ENCODE assay signal across 9 mouse cellular contexts in genomic region chr5:111674976-111675672, GRCm38 (mm10). TPM values are rescaled to one million over a fixed set of nuclear protein-coding genes. Genes with fewer than 3 reads are reported as not detected.
A peak's percentile ranks its signal among the peaks of the same experiment; 100 is the strongest.
DNase-seq lines count a peak whose midpoint lies in the region; ATAC-seq and TF ChIP-seq lines count a peak whose summit lies in the region.
"Had no signal": no experiment of that assay in that cellular context is flagged by ENCODE, and none has a peak within 500 bp of the region (broad histone marks: within the 10 kb centered on the region; RNA-seq: fewer than 3 reads in every experiment).

No protein-coding gene starts in this region.

- no peak overlapping the region for H3K4me2 ChIP-seq in lung, embryonic 14.5 days
- H3K4me2 ChIP-seq in forebrain, embryonic 15.5 days (replicated peaks): no peak overlapping the region
- H3K4me2 ChIP-seq in limb, embryonic 15.5 days: peak overlapping the region; percentile 2; the same call in 1 of the 2 replicates

- peak; percentile 33; the same call in 1 of the 2 replicates for ATAC-seq in lung, embryonic 14.5 days (ENCODE audit: insufficient read depth)
- no peak for ATAC-seq in forebrain, embryonic 15.5 days (replicated peaks)
- no peak for ATAC-seq in limb, embryonic 15.5 days (ENCODE audit: insufficient number of reproducible peaks, low FRiP score, low TSS enrichment, low read depth)

- no peak for TF ChIP-seq POLR2A in lung, adult 2 months (IDR thresholded peaks at IDR 0.05; ENCODE audit: borderline replicate concordance, extremely low read depth, low read depth, low read length)

- no peak overlapping the region for H3K9ac ChIP-seq in lung, embryonic 14.5 days
- H3K9ac ChIP-seq in forebrain, embryonic 15.5 days (replicated peaks): no peak overlapping the region
- no peak overlapping the region for H3K9ac ChIP-seq in limb, embryonic 15.5 days
- H3K9ac ChIP-seq: liver, embryonic 14.5 days had no signal

- H3K9me3 ChIP-seq in lung, embryonic 14.5 days (ENCODE audit: low read depth, low read length): no peaks in the 10 kb centered on the region
- no peaks in the 10 kb centered on the region for H3K9me3 ChIP-seq in forebrain, embryonic 15.5 days
- H3K9me3 ChIP-seq in limb, embryonic 15.5 days: no peaks in the 10 kb centered on the region

- H3K4me1 ChIP-seq in lung, embryonic 14.5 days (ENCODE audit: insufficient read depth): peaks cover 34% of the 10 kb centered on the region
- peaks cover 3% of the 10 kb centered on the region; the same call in 1 of the 2 replicates for H3K4me1 ChIP-seq in lung, adult 2 months (ENCODE audit: control insufficient read depth, insufficient read depth, low read length)
- peaks cover 66% of the 10 kb centered on the region for H3K4me1 ChIP-seq in forebrain, embryonic 15.5 days
- peaks cover 63% of the 10 kb centered on the region for H3K4me1 ChIP-seq in limb, embryonic 15.5 days

- H3K4me3 ChIP-seq in lung, embryonic 14.5 days (ENCODE audit: low read depth, low read length): no peak overlapping the region
- H3K4me3 ChIP-seq in lung, adult 2 months (replicated peaks; ENCODE audit: extremely low read depth, low read depth, low read length): no peak overlapping the region
- H3K4me3 ChIP-seq in forebrain, embryonic 15.5 days: no peak overlapping the region
- H3K4me3 ChIP-seq in limb, embryonic 15.5 days: no peak overlapping the region

- DNase-seq in lung, embryonic 14.5 days: no peak
- no peak for DNase-seq in lung, adult 2 months
- DNase-seq in thymus, postnatal 10 days (ENCODE audit: low spot score in 2 of 2): peak; percentile 67 to 76
- no peak for DNase-seq in layer of hippocampus, adult 9-10 months (ENCODE audit: low spot score)
- no peak for DNase-seq in layer of hippocampus, adult 9-11 months

- TF ChIP-seq CTCF in lung, embryonic 14.5 days (IDR thresholded peaks at IDR 0.05; ENCODE audit: low read depth): no peak
- TF ChIP-seq CTCF in lung, adult 2 months (IDR thresholded peaks at IDR 0.05; ENCODE audit: insufficient read depth, low read length): no peak

- no peaks in the 10 kb centered on the region for H3K27me3 ChIP-seq in lung, embryonic 14.5 days (ENCODE audit: insufficient read depth, low read length)
- no peaks in the 10 kb centered on the region for H3K27me3 ChIP-seq in forebrain, embryonic 15.5 days
- no peaks in the 10 kb centered on the region for H3K27me3 ChIP-seq in limb, embryonic 15.5 days

- H3K36me3 ChIP-seq in lung, embryonic 14.5 days (ENCODE audit: insufficient read depth): no peaks in the 10 kb centered on the region
- H3K36me3 ChIP-seq in forebrain, embryonic 15.5 days: no peaks in the 10 kb centered on the region
- H3K36me3 ChIP-seq in limb, embryonic 15.5 days: no peaks in the 10 kb centered on the region

- peak overlapping the region; percentile 95 for H3K27ac ChIP-seq in lung, embryonic 14.5 days (ENCODE audit: low read depth)
- peak overlapping the region; percentile 56 for H3K27ac ChIP-seq in forebrain, embryonic 15.5 days (replicated peaks)
- peak overlapping the region; percentile 82 for H3K27ac ChIP-seq in limb, embryonic 15.5 days
- H3K27ac ChIP-seq: liver, embryonic 14.5 days had no signal

- WGBS in lung, embryonic 14.5 days: 43% methylated on average over 6 of the region's 6 CpGs
- WGBS in lung, adult 2 months: 51% methylated on average over 6 of the region's 6 CpGs
- WGBS in forebrain, embryonic 15.5 days: 60% methylated on average over 6 of the region's 6 CpGs
- WGBS in limb, embryonic 15.5 days: 41% methylated on average over 6 of the region's 6 CpGs

RNA-seq across cellular contexts. Expression of gene Gm26897, which starts 58.6 kb away (rescaled TPM):
- polyA plus RNA-seq in lung, embryonic 14.5 days (2014; fragmentation: Nextera tagmentation; extraction: Ambion mirVana): not detected in 2 replicates
- not detected in 2 replicates for polyA plus RNA-seq in lung, adult 2 months (2012; rRNA removed)
- polyA plus RNA-seq in forebrain, embryonic 15.5 days (2015; fragmentation: Nextera tagmentation; extraction: Ambion mirVana): not detected in 2 replicates
- not detected in 2 replicates for polyA plus RNA-seq in limb, embryonic 15.5 days (2015; fragmentation: Nextera tagmentation; extraction: Ambion mirVana)
- polyA plus RNA-seq: gonadal fat pad, adult 2 months; liver, embryonic 14.5 days had no signal

Comparison
In these comparisons a context has a peak if more than half of its experiments do, and no peak if none do; other contexts are left out.
1. DNase-seq: peak in thymus, postnatal 10 days (2 of 2); none in lung, embryonic 14.5 days (single experiment), lung, adult 2 months (single experiment), layer of hippocampus, adult 9-10 months (single experiment) and layer of hippocampus, adult 9-11 months (single experiment).
2. Peak in every context shown above with its lines, with median percentiles within 50 percentile points of each other: H3K27ac ChIP-seq.